Mouse (Mus musculus): ENCODE results near the gene Gm20772. TPM values are rescaled to one million over a fixed set of nuclear protein-coding genes. Genes with fewer than 3 reads are reported as not detected.

Gm20772 gene
- 9.6 TPM for polyA plus RNA-seq (2014; fragmentation: Illumina TruSeq; extraction: RNeasy Lipid Tissue Mini Kit (QIAGEN cat#74804); ENCODE audit: low read depth, low replicate concordance)

GRCm38 (mm10) chrY:17874441-17874840, at the start of gene Gm20772, which contains the start of gene Gm20831:
Gm20772 (plus strand) TSS chrY:17874741.
Gm20831 (plus strand) TSS chrY:17874741.

GRCm38 (mm10) chrY:17846166-17846565, 28.4 kb upstream of the Gm20772 start, which contains the start of gene Gm21904:
Gm21904 (minus strand) TSS chrY:17846266.

Other genes starting within 250 kb of the Gm20772 start
- not detected for gene Gm21904, start 28.5 kb upstream of the Gm20772 start, polyA plus RNA-seq (2014; fragmentation: Illumina TruSeq; extraction: RNeasy Lipid Tissue Mini Kit (QIAGEN cat#74804); ENCODE audit: low read depth, low replicate concordance)
- gene Gm20831, start within 50 bp of the Gm20772 start, polyA plus RNA-seq (2014; fragmentation: Illumina TruSeq; extraction: RNeasy Lipid Tissue Mini Kit (QIAGEN cat#74804); ENCODE audit: low read depth, low replicate concordance), result 6.6 TPM
- gene Srsy, start 62.6 kb downstream of the Gm20772 start, polyA plus RNA-seq (2014; fragmentation: Illumina TruSeq; extraction: RNeasy Lipid Tissue Mini Kit (QIAGEN cat#74804); ENCODE audit: low read depth, low replicate concordance), result not detected
- not detected for gene Gm21764, start 187.1 kb downstream of the Gm20772 start, polyA plus RNA-seq (2014; fragmentation: Illumina TruSeq; extraction: RNeasy Lipid Tissue Mini Kit (QIAGEN cat#74804); ENCODE audit: low read depth, low replicate concordance)
- gene Ssty1, start 214.4 kb downstream of the Gm20772 start, polyA plus RNA-seq (2014; fragmentation: Illumina TruSeq; extraction: RNeasy Lipid Tissue Mini Kit (QIAGEN cat#74804); ENCODE audit: low read depth, low replicate concordance), result not detected

Data from testis, adult 10 weeks (tissue).